ENCODE assay signal across 23 mouse cellular contexts in genomic region chr9:111475973-111476372, GRCm38 (mm10). TPM values are rescaled to one million over a fixed set of nuclear protein-coding genes. Genes with fewer than 3 reads are reported as not detected.
DNase-seq lines count a peak whose midpoint lies in the region; ATAC-seq and TF ChIP-seq lines count a peak whose summit lies in the region.
"Had no signal": no experiment of that assay in that cellular context is flagged by ENCODE, and none has a peak within 500 bp of the region (broad histone marks: within the 10 kb centered on the region; RNA-seq: fewer than 3 reads in every experiment).

No protein-coding gene starts in this region.

- 0 out of 2 replicates have a peak, but pooled peaks have one; percentile 52 for ATAC-seq in forebrain, embryonic 16.5 days
- ATAC-seq in forebrain, embryonic 11.5 days (replicated peaks; ENCODE audit: low FRiP score), result no peak
- ATAC-seq in midbrain, embryonic 15.5 days (replicated peaks), result peak; percentile 65; the same call in 1 of the 2 replicates
- ATAC-seq: activated CD4-positive, CD25-positive, alpha-beta regulatory T cell, adult 4 months; inflammation-experienced regulatory T-cells, adult 6 months; intestine, postnatal 0 days; Patski had no signal

- H3K4me1 ChIP-seq in forebrain, embryonic 16.5 days (replicated peaks; ENCODE audit: control insufficient read depth, insufficient read depth, low read length), result peaks cover 23% of the 10 kb centered on the region
- peaks cover 5% of the 10 kb centered on the region; the same call in 1 of the 2 replicates for H3K4me1 ChIP-seq in forebrain, embryonic 11.5 days (replicated peaks; ENCODE audit: control insufficient read depth, insufficient read depth, low read length)
- H3K4me1 ChIP-seq in midbrain, embryonic 15.5 days, result peaks cover 34% of the 10 kb centered on the region
- H3K4me1 ChIP-seq in limb, embryonic 10.5 days, result peaks cover 5% of the 10 kb centered on the region

- H3K27ac ChIP-seq in forebrain, embryonic 16.5 days (ENCODE audit: low read length), result peak overlapping the region; percentile 7; the same call in 1 of the 2 replicates
- H3K27ac ChIP-seq in forebrain, embryonic 11.5 days (ENCODE audit: low read depth, low read length), result no peak overlapping the region
- peak overlapping the region; percentile 23; the same call in 1 of the 2 replicates for H3K27ac ChIP-seq in layer of hippocampus, adult 2 months
- peak overlapping the region; percentile 62 for H3K27ac ChIP-seq in midbrain, embryonic 15.5 days
- H3K27ac ChIP-seq in limb, embryonic 10.5 days, result no peak overlapping the region
- H3K27ac ChIP-seq: embryonic facial prominence, embryonic 13.5 days; heart, adult 2 months; heart, embryonic 15.5 days; hindbrain, embryonic 10.5 days; hindbrain, embryonic 15.5 days had no signal

- TF ChIP-seq CTCF in layer of hippocampus, adult 2 months (conservative IDR thresholded peaks at IDR 0.05), result no peak

- no peak overlapping the region for H3K9ac ChIP-seq in forebrain, embryonic 16.5 days (replicated peaks; ENCODE audit: low read depth, low read length)
- H3K9ac ChIP-seq in forebrain, embryonic 11.5 days (ENCODE audit: low read length), result no peak overlapping the region
- H3K9ac ChIP-seq in midbrain, embryonic 15.5 days, result no peak overlapping the region
- H3K9ac ChIP-seq: embryonic facial prominence, embryonic 13.5 days; heart, embryonic 15.5 days; hindbrain, embryonic 15.5 days had no signal

- no peak overlapping the region for H3K4me2 ChIP-seq in forebrain, embryonic 16.5 days (ENCODE audit: low read length)
- H3K4me2 ChIP-seq in forebrain, embryonic 11.5 days (ENCODE audit: low read depth, low read length, severe bottlenecking), result no peak overlapping the region
- no peak overlapping the region for H3K4me2 ChIP-seq in midbrain, embryonic 15.5 days
- H3K4me2 ChIP-seq: embryonic facial prominence, embryonic 13.5 days; heart, embryonic 11.5 days; heart, embryonic 15.5 days; hindbrain, embryonic 15.5 days had no signal

- H3K36me3 ChIP-seq in forebrain, embryonic 16.5 days (ENCODE audit: control insufficient read depth, insufficient read depth), result no peaks in the 10 kb centered on the region
- no peaks in the 10 kb centered on the region for H3K36me3 ChIP-seq in forebrain, embryonic 11.5 days (ENCODE audit: control insufficient read depth, insufficient read depth, low read length)
- H3K36me3 ChIP-seq in midbrain, embryonic 15.5 days (replicated peaks), result no peaks in the 10 kb centered on the region
- H3K36me3 ChIP-seq in limb, embryonic 10.5 days, result no peaks in the 10 kb centered on the region
- H3K36me3 ChIP-seq: embryonic facial prominence, embryonic 13.5 days; heart, embryonic 15.5 days; hindbrain, embryonic 10.5 days; hindbrain, embryonic 15.5 days had no signal

- 25% methylated on average over 4 of the region's 4 CpGs for WGBS in forebrain, embryonic 16.5 days
- WGBS in forebrain, embryonic 11.5 days, result 83% methylated on average over 4 of the region's 4 CpGs
- WGBS in midbrain, embryonic 15.5 days, result 42% methylated on average over 4 of the region's 4 CpGs
- 80% methylated on average over 4 of the region's 4 CpGs for WGBS in limb, embryonic 10.5 days

- H3K27me3 ChIP-seq in forebrain, embryonic 16.5 days (replicated peaks; ENCODE audit: control insufficient read depth, insufficient read depth, low read length), result no peaks in the 10 kb centered on the region
- H3K27me3 ChIP-seq in forebrain, embryonic 11.5 days (ENCODE audit: control insufficient read depth, insufficient read depth, low read length), result no peaks in the 10 kb centered on the region
- no peaks in the 10 kb centered on the region for H3K27me3 ChIP-seq in midbrain, embryonic 15.5 days (replicated peaks)
- H3K27me3 ChIP-seq in limb, embryonic 10.5 days (ENCODE audit: low read depth, poor library complexity, severe bottlenecking), result no peaks in the 10 kb centered on the region
- H3K27me3 ChIP-seq: CH12.LX; embryonic facial prominence, embryonic 13.5 days; heart, embryonic 15.5 days; hindbrain, embryonic 15.5 days; Patski had no signal

- no peaks in the 10 kb centered on the region for H3K9me3 ChIP-seq in forebrain, embryonic 16.5 days (ENCODE audit: control insufficient read depth, low read length)
- no peaks in the 10 kb centered on the region for H3K9me3 ChIP-seq in forebrain, embryonic 11.5 days (ENCODE audit: control insufficient read depth, low read length)
- no peaks in the 10 kb centered on the region for H3K9me3 ChIP-seq in midbrain, embryonic 15.5 days
- H3K9me3 ChIP-seq in limb, embryonic 10.5 days (replicated peaks), result no peaks in the 10 kb centered on the region
- H3K9me3 ChIP-seq: embryonic facial prominence, embryonic 13.5 days; heart, embryonic 15.5 days; hindbrain, embryonic 10.5 days; hindbrain, embryonic 15.5 days had no signal

- no peak for DNase-seq in forebrain, embryonic 11.5 days (ENCODE audit: low spot score)
- DNase-seq in layer of hippocampus, adult 2 months (ENCODE audit: low spot score in 2 of 2), result no peak
- no peak for DNase-seq in layer of hippocampus, postnatal 14 days (ENCODE audit: low spot score in 2 of 2)
- peak; percentile 54 for DNase-seq in brain, adult 2 months (ENCODE audit: low read depth, low spot score)
- no peak for DNase-seq in limb, embryonic 10.5 days (ENCODE audit: low spot score)
- DNase-seq: adrenal gland, postnatal 14 days; cerebellum, postnatal 10 days; gastrocnemius, postnatal 10 days; heart, adult 2 months; heart, postnatal 14 days had no signal

- H3K4me3 ChIP-seq in forebrain, embryonic 16.5 days (replicated peaks; ENCODE audit: low read length), result no peak overlapping the region
- no peak overlapping the region for H3K4me3 ChIP-seq in forebrain, embryonic 11.5 days (ENCODE audit: low read depth, low read length)
- H3K4me3 ChIP-seq in layer of hippocampus, adult 2 months, result no peak overlapping the region
- H3K4me3 ChIP-seq in midbrain, embryonic 15.5 days, result no peak overlapping the region
- H3K4me3 ChIP-seq in limb, embryonic 10.5 days, result no peak overlapping the region
- H3K4me3 ChIP-seq: embryonic facial prominence, embryonic 13.5 days; heart, adult 2 months; heart, embryonic 15.5 days; hindbrain, embryonic 10.5 days; hindbrain, embryonic 15.5 days had no signal

RNA-seq across cellular contexts. Expression of gene Dclk3, which starts 37.1 kb away (rescaled TPM):
- 5.6 and 8.3 TPM in 2 replicates for polyA plus RNA-seq in forebrain, embryonic 16.5 days (2015; fragmentation: Nextera tagmentation; extraction: Ambion mirVana)
- 0.20 and 0.28 TPM in 2 replicates for polyA plus RNA-seq in forebrain, embryonic 11.5 days (2014; fragmentation: Nextera tagmentation; extraction: Ambion mirVana)
- total RNA-seq in layer of hippocampus, adult 2 months (2021), result 10 to 100 TPM; 14.4 to 19.3 TPM
- total RNA-seq in layer of hippocampus, postnatal 14 days (2021), result 1 to 10 TPM; 6.7 to 7.9 TPM
- polyA plus RNA-seq in midbrain, embryonic 15.5 days (2015; fragmentation: Nextera tagmentation; extraction: Ambion mirVana), result 5.9 and 6.8 TPM in 2 replicates
- polyA plus RNA-seq in limb, embryonic 10.5 days (2016; fragmentation: Nextera tagmentation; extraction: Ambion mirVana), result 0.20 and 0.31 TPM in 2 replicates
- total RNA-seq: common myeloid progenitor, adult 5-6 weeks had no signal
- polyA plus RNA-seq: activated CD4-positive, CD25-positive, alpha-beta regulatory T cell, adult 4 months; inflammation-experienced regulatory T-cells, adult 6 months had no signal

Comparison
In these comparisons a context has a peak if more than half of its experiments do, and no peak if none do; other contexts are left out.
1. H3K27ac ChIP-seq: peak in forebrain, embryonic 16.5 days (single experiment), layer of hippocampus, adult 2 months (single experiment) and midbrain, embryonic 15.5 days (single experiment); none in forebrain, embryonic 11.5 days (single experiment) and limb, embryonic 10.5 days (single experiment).